Mouse (Mus musculus): Measurements from ENCODE around the gene Exoc3l4. TPM values are rescaled to one million over a fixed set of nuclear protein-coding genes. Genes with fewer than 3 reads are reported as not detected.

Gene Exoc3l4
- polyA plus RNA-seq, 1 experiment from 2014 or later: 9.4 TPM

GRCm38 (mm10) chr12:111472886-111473285 lies 56.1 kb downstream of the Exoc3l4 start:
- H3K36me3 ChIP-seq (ENCODE audit: control insufficient read depth, insufficient read depth, low read length): no peaks in the 10 kb centered on the region
- H3K9ac ChIP-seq (ENCODE audit: low read length): no peak overlapping the region
- H3K9me3 ChIP-seq (ENCODE audit: control insufficient read depth, low read length): no peaks in the 10 kb centered on the region
- WGBS: 82% methylated on average over 5 of the region's 5 CpGs
- peaks cover 6% of the 10 kb centered on the region for H3K27me3 ChIP-seq (ENCODE audit: control insufficient read depth, insufficient read depth, low read length)
- ATAC-seq (ENCODE audit: insufficient number of reproducible peaks, insufficient read depth, low FRiP score, low read depth): no peak
- H3K27ac ChIP-seq (replicated peaks in 1 of 2; ENCODE audit: control insufficient read depth in 1 of 2, insufficient read depth in 1 of 2, low read depth in 2 of 2, low read length in 2 of 2): no peak overlapping the region
- no peak overlapping the region for H3K4me3 ChIP-seq (ENCODE audit: control insufficient read depth in 1 of 2, insufficient read depth in 1 of 2, low read depth in 1 of 2, low read length in 2 of 2)
- H3K4me2 ChIP-seq (ENCODE audit: low read length): no peak overlapping the region
- H3K4me1 ChIP-seq (ENCODE audit: control insufficient read depth in 2 of 2, insufficient read depth in 2 of 2, low read length in 2 of 2): no peaks in the 10 kb centered on the region

- Histone ChIP-seq H3K9me3 (ENCODE audit: control insufficient read depth, low read length) (no peaks in the 10 kb centered on the region), H3K36me3 (ENCODE audit: control insufficient read depth, insufficient read depth, low read length) (no peaks in the 10 kb centered on the region), H3K4me1 (ENCODE audit: control insufficient read depth in 2 of 2, insufficient read depth in 2 of 2, low read length in 2 of 2) (no peaks in the 10 kb centered on the region), H3K27me3 (ENCODE audit: control insufficient read depth, insufficient read depth, low read length) (peaks cover 3% of the 10 kb centered on the region; the same call in 1 of the 2 replicates), H3K27ac (replicated peaks in 1 of 2; ENCODE audit: control insufficient read depth in 1 of 2, insufficient read depth in 1 of 2, low read depth in 2 of 2, low read length in 2 of 2) (no peak overlapping the region), H3K4me3 (ENCODE audit: control insufficient read depth in 1 of 2, insufficient read depth in 1 of 2, low read depth in 1 of 2, low read length in 2 of 2) (no peak overlapping the region), H3K4me2 (ENCODE audit: low read length) (no peak overlapping the region), H3K9ac (ENCODE audit: low read length) (no peak overlapping the region)
- ATAC-seq (ENCODE audit: insufficient number of reproducible peaks, insufficient read depth, low FRiP score, low read depth): no peak
- 88% methylated on average over 3 of the region's 3 CpGs for WGBS
These were observed 57.6 kb downstream of the Exoc3l4 start for GRCm38 (mm10) chr12:111474384-111474783.

GRCm38 (mm10) chr12:111474893-111475643 lies 58.3 kb downstream of the Exoc3l4 start:
- no peaks in the 10 kb centered on the region for H3K36me3 ChIP-seq (ENCODE audit: control insufficient read depth, insufficient read depth, low read length)
- H3K9ac ChIP-seq (ENCODE audit: low read length): no peak overlapping the region
- H3K27ac ChIP-seq (replicated peaks in 1 of 2; ENCODE audit: control insufficient read depth in 1 of 2, insufficient read depth in 1 of 2, low read depth in 2 of 2, low read length in 2 of 2): no peak overlapping the region
- H3K4me1 ChIP-seq (ENCODE audit: control insufficient read depth in 2 of 2, insufficient read depth in 2 of 2, low read length in 2 of 2): no peaks in the 10 kb centered on the region
- no peak overlapping the region for H3K4me2 ChIP-seq (ENCODE audit: low read length)
- no peaks in the 10 kb centered on the region for H3K9me3 ChIP-seq (ENCODE audit: control insufficient read depth, low read length)
- 43% methylated on average over 8 of the region's 8 CpGs for WGBS
- H3K27me3 ChIP-seq (ENCODE audit: control insufficient read depth, insufficient read depth, low read length): peaks cover 3% of the 10 kb centered on the region; the same call in 1 of the 2 replicates
- H3K4me3 ChIP-seq (ENCODE audit: control insufficient read depth in 1 of 2, insufficient read depth in 1 of 2, low read depth in 1 of 2, low read length in 2 of 2): no peak overlapping the region
- ATAC-seq (ENCODE audit: insufficient number of reproducible peaks, insufficient read depth, low FRiP score, low read depth): peak; percentile 31; the same call in 1 of the 2 replicates

GRCm38 (mm10) chr12:111478924-111479323 lies 62.1 kb downstream of the Exoc3l4 start:
- H3K36me3 ChIP-seq (ENCODE audit: control insufficient read depth, insufficient read depth, low read length): no peaks in the 10 kb centered on the region
- ATAC-seq (ENCODE audit: insufficient number of reproducible peaks, insufficient read depth, low FRiP score, low read depth): no peak
- WGBS: 55% methylated on average over 5 of the region's 5 CpGs

GRCm38 (mm10) chr12:111479917-111480316 lies 63.1 kb downstream of the Exoc3l4 start:
- H3K4me3 ChIP-seq (ENCODE audit: control insufficient read depth in 1 of 2, insufficient read depth in 1 of 2, low read depth in 1 of 2, low read length in 2 of 2): no peak overlapping the region
- H3K36me3 ChIP-seq (ENCODE audit: control insufficient read depth, insufficient read depth, low read length): no peaks in the 10 kb centered on the region
- H3K4me2 ChIP-seq (ENCODE audit: low read length): no peak overlapping the region
- no peak overlapping the region for H3K9ac ChIP-seq (ENCODE audit: low read length)
- no peaks in the 10 kb centered on the region for H3K9me3 ChIP-seq (ENCODE audit: control insufficient read depth, low read length)
- H3K4me1 ChIP-seq (ENCODE audit: control insufficient read depth in 2 of 2, insufficient read depth in 2 of 2, low read length in 2 of 2): peaks cover under 1 to 5% of the 10 kb centered on the region in 2 experiments; a peak in 2 of 4 replicates
- WGBS: 69% methylated on average over 2 of the region's 2 CpGs
- H3K27me3 ChIP-seq (ENCODE audit: control insufficient read depth, insufficient read depth, low read length): peaks cover 15% of the 10 kb centered on the region
- H3K27ac ChIP-seq (replicated peaks in 1 of 2; ENCODE audit: control insufficient read depth in 1 of 2, insufficient read depth in 1 of 2, low read depth in 2 of 2, low read length in 2 of 2): no peak overlapping the region
- no peak for ATAC-seq (ENCODE audit: insufficient number of reproducible peaks, insufficient read depth, low FRiP score, low read depth)

More at GRCm38 (mm10) chr12:111478924-111479323, 62.1 kb downstream of the Exoc3l4 start:
- Histone ChIP-seq H3K27me3 (ENCODE audit: control insufficient read depth, insufficient read depth, low read length) (peaks cover 5% of the 10 kb centered on the region), H3K4me3 (ENCODE audit: control insufficient read depth in 1 of 2, insufficient read depth in 1 of 2, low read depth in 1 of 2, low read length in 2 of 2) (no peak overlapping the region), H3K4me1 (ENCODE audit: control insufficient read depth in 2 of 2, insufficient read depth in 2 of 2, low read length in 2 of 2) (no peaks in the 10 kb centered on the region), H3K9ac (ENCODE audit: low read length) (no peak overlapping the region), H3K4me2 (ENCODE audit: low read length) (no peak overlapping the region), H3K9me3 (ENCODE audit: control insufficient read depth, low read length) (no peaks in the 10 kb centered on the region), H3K27ac (replicated peaks in 1 of 2; ENCODE audit: control insufficient read depth in 1 of 2, insufficient read depth in 1 of 2, low read depth in 2 of 2, low read length in 2 of 2) (no peak overlapping the region)

Other genes with a start within 250 kb of the Exoc3l4 start
- not detected in 2 replicates for gene 4930595D18Rik, start 232.5 kb upstream of the Exoc3l4 start, polyA plus RNA-seq (2014; fragmentation: Nextera tagmentation; extraction: Ambion mirVana)
- 1.4 and 2.0 TPM in 2 replicates for gene Amn, start 145.9 kb upstream of the Exoc3l4 start, polyA plus RNA-seq (2014; fragmentation: Nextera tagmentation; extraction: Ambion mirVana)
- 27.0 and 28.9 TPM in 2 replicates for gene Cdc42bpb, start 39.3 kb upstream of the Exoc3l4 start, polyA plus RNA-seq (2014; fragmentation: Nextera tagmentation; extraction: Ambion mirVana)
- 1.2 TPM in 1 of 2 replicates, not detected in the other for gene Lbhd2, start 10.2 kb upstream of the Exoc3l4 start, polyA plus RNA-seq (2014; fragmentation: Nextera tagmentation; extraction: Ambion mirVana)
- gene Tnfaip2, start 25.5 kb downstream of the Exoc3l4 start, polyA plus RNA-seq (2014; fragmentation: Nextera tagmentation; extraction: Ambion mirVana): 5.5 and 6.9 TPM in 2 replicates
- 1.1 and 1.4 TPM in 2 replicates for gene Gm266, start 68.8 kb downstream of the Exoc3l4 start, polyA plus RNA-seq (2014; fragmentation: Nextera tagmentation; extraction: Ambion mirVana)
- gene Eif5, start 121.0 kb downstream of the Exoc3l4 start, polyA plus RNA-seq (2014; fragmentation: Nextera tagmentation; extraction: Ambion mirVana): 364 and 377 TPM in 2 replicates
- 50.6 and 50.8 TPM in 2 replicates for gene Mark3, start 157.5 kb downstream of the Exoc3l4 start, polyA plus RNA-seq (2014; fragmentation: Nextera tagmentation; extraction: Ambion mirVana)